Mouse (Mus musculus): ENCODE data around the gene Slc35f6.

The Slc35f6 gene

GRCm38 (mm10) chr5:30621211-30621790, 26.4 kb upstream of the Slc35f6 start:
- no peak for DNase-seq (ENCODE audit: extremely low spot score, low spot score)

GRCm38 (mm10) chr5:30621844-30622176, 25.9 kb upstream of the Slc35f6 start:
- DNase-seq (ENCODE audit: extremely low spot score, low spot score), result no peak

DNA sequence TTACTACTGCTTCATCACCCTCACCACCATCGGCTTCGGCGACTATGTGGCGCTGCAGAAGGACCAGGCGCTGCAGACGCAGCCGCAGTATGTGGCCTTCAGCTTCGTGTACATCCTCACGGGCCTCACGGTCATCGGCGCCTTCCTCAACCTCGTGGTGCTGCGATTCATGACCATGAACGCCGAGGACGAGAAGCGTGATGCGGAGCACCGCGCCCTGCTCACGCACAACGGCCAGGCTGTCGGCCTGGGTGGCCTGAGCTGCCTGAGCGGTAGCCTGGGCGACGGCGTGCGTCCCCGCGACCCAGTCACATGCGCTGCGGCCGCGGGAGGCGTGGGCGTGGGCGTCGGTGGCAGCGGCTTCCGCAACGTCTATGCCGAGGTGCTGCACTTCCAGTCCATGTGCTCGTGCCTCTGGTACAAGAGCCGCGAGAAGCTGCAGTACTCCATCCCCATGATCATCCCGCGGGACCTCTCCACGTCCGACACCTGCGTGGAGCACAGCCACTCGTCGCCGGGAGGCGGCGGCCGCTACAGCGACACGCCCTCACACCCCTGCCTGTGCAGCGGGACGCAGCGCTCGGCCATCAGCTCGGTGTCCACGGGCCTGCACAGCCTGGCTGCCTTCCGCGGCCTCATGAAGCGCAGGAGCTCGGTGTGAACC, 25.4 kb upstream of the Slc35f6 start:
- peak; percentile 58 for DNase-seq (ENCODE audit: extremely low spot score, low spot score)

GRCm38 (mm10) chr5:30622841-30623185, 24.9 kb upstream of the Slc35f6 start:
- DNase-seq (ENCODE audit: extremely low spot score, low spot score), result no peak

- DNase-seq (ENCODE audit: extremely low spot score, low spot score), result no peak
These were observed 24.4 kb upstream of the Slc35f6 start for GRCm38 (mm10) chr5:30623380-30623779.

DNA sequence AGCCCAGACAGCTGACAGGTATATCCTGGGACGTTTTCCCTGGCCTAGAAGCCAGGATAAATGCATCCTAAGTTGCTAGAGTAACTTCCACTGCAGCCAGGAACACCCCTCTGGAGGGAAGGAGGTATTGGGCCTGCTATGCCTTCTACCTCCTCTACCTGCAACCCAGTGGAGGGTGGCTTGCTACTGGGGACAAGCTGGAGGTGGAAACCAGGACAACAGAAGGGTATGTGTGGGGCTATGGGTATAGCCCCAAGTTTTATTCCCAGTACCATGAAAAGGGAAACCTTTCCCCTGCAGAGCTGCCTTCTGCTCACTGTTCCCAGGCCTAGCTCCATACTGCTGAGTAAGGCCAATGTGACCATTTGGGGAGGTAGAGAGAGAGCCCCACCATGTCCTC, 23.4 kb upstream of the Slc35f6 start:
- no peak for DNase-seq (ENCODE audit: extremely low spot score, low spot score)

DNA sequence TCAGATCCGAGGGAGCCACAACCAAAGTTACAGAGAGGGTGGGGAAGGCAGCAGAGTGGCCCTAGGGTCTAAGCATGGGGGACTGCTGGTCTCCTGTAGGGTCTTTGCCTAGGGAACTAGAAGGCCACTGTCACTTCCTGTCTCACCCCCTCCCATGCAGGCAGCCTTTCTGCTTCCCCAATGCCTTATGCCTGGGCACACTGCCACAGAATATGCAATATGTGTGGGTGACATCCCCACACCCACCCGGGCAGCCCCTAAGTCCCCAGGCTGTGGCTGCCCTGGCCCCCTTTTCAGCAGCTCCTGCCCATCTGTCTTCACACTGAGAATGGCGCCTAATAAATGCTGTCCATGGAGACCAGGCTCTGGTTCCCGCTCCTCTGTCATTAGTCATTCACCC, 22.8 kb upstream of the Slc35f6 start:
- no peak for DNase-seq (ENCODE audit: extremely low spot score, low spot score)

DNA sequence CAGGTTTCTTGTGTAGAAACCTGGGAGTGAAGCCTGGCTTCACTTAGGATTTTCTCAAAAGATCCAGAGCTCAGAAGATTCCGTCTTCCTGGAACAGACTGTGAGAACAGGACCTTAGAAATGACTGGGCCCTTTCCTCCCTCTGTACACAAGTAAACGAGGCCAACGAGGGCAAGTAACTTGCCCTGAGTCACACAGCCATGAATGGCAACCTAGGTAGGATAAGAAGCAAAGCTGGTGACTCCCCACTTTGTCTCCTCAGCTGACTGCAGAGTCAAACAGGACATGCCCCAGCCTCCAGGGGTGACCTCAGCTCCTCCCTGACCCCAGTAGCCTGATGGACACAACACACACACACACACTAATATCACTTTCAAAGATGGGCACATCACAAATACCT, 22.4 kb upstream of the Slc35f6 start:
- no peak for DNase-seq (ENCODE audit: extremely low spot score, low spot score)

- DNase-seq (ENCODE audit: extremely low spot score, low spot score), result no peak
These were observed 21.2 kb upstream of the Slc35f6 start for GRCm38 (mm10) chr5:30626331-30627105.

- DNase-seq (ENCODE audit: extremely low spot score, low spot score), result no peak
These were observed 19.2 kb upstream of the Slc35f6 start for GRCm38 (mm10) chr5:30628511-30628910.

- no peak for DNase-seq (ENCODE audit: extremely low spot score, low spot score)
These were observed 17.3 kb upstream of the Slc35f6 start for GRCm38 (mm10) chr5:30630401-30630800.

DNA sequence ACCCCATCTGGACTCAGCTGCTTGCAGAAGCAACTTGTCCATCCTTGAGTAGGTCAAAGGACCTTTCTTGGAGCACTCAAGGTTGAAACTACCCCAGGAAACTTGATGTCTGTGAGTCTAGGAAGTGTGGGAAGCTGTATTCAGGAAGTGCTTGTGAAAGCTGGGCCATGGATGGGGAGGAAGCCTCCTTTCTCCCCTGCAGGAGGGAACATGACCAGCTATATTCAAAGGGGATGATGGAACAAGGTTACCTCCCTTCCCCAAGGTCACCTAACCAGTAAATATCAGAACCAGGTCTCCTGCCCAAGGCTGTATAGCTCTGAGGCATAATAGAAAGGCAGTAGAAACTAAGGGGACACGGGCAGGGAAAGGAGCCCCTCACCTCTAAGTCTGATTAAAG, 15.6 kb upstream of the Slc35f6 start:
- no peak for DNase-seq (ENCODE audit: extremely low spot score, low spot score)

GRCm38 (mm10) chr5:30636994-30637393, 10.7 kb upstream of the Slc35f6 start:
- DNase-seq (ENCODE audit: extremely low spot score, low spot score), result no peak

DNA sequence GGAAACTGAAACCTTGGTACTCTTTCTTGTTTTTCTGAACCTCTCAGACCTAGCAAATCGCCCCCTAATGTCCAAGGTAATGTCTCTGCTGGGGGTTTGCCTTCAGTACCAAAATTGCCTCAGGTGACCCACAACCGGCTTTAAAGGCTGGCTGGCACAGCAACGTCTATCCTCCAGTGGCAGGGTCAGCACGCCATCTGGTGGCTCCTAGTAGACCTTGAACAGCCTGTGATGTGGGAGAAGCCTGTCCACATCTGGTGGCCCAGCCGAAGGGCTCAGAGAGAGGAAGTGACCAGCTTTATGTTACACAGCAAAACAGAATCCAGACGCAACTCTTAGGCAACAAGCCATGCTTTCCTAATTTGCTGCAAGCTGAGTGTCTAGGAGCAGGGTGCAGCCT, 9.7 kb upstream of the Slc35f6 start:
- DNase-seq (ENCODE audit: extremely low spot score, low spot score), result peak; percentile 77

GRCm38 (mm10) chr5:30643477-30644179, 4.1 kb upstream of the Slc35f6 start:
- DNase-seq (ENCODE audit: extremely low spot score, low spot score), result no peak

- no peak for DNase-seq (ENCODE audit: extremely low spot score, low spot score)
These were observed 1.7 kb upstream of the Slc35f6 start for GRCm38 (mm10) chr5:30646036-30646435.

DNA sequence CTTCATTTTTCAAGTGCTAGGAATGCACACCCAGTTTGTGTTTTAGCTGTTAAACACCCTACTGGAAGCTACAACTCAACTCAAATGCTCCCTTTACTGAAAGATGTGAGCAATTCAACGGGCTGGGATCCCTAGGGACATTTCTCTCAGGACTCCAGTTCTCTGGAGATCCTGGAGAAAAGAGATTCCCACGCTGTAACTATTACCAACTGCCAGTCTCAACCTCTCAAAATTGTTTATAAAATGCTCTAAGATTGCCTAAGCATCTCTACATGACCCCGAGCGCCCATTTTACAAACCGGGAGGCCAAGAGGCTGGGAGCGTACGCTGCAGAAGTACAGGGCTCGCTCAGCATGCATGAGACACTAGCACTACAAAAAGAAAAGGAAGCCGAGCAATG, 337 bp upstream of the Slc35f6 start:
- DNase-seq (ENCODE audit: extremely low spot score, low spot score), result no peak

DNA sequence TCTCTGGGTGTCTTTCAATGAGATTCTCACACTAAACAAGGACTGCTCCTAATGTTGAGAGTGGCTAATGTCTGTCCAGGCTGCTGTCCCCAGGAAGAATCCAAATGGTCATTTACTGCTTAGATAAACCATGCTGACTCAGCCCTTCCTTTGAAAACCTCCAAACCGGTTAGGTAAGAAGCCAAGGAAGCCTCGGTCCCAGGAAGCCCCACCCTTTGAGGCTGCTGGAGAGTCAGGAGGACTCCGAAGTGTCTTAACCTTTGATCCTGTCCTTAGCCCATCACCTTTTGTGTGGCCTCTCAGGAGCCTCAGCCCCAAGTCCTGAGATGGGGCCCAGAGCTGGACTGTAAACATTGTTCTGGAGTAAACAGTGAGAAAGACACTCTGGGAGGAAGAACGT, 1.8 kb downstream of the Slc35f6 start:
- DNase-seq (ENCODE audit: extremely low spot score, low spot score), result no peak

DNA sequence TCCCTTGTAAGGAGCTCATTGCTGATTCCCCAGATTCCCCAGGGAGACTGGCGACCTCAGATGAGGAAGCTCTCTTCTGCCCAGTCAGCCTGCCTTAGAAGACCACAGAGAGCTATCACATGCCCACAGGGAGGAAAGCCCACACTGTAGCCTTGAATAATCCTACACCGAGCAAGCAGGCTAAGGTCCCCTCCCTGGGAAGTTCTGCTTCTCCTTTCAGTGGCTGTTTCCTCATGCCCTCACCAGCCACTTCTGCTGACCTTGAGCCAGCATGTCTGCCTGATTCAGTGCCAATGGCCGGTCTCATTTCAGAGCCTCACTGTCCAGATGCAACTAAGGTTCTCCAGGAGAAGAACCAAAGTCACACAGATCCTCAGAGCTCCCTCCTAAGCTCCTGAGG, 3.0 kb downstream of the Slc35f6 start:
- DNase-seq (ENCODE audit: extremely low spot score, low spot score), result no peak

GRCm38 (mm10) chr5:30651554-30651953, 3.8 kb downstream of the Slc35f6 start:
- DNase-seq (ENCODE audit: extremely low spot score, low spot score), result no peak

GRCm38 (mm10) chr5:30653246-30653645, 5.5 kb downstream of the Slc35f6 start:
- no peak for DNase-seq (ENCODE audit: extremely low spot score, low spot score)

- DNase-seq (ENCODE audit: extremely low spot score, low spot score), result no peak
These were observed 7.3 kb downstream of the Slc35f6 start for GRCm38 (mm10) chr5:30655042-30655441.
